In the genomic region with DNA sequence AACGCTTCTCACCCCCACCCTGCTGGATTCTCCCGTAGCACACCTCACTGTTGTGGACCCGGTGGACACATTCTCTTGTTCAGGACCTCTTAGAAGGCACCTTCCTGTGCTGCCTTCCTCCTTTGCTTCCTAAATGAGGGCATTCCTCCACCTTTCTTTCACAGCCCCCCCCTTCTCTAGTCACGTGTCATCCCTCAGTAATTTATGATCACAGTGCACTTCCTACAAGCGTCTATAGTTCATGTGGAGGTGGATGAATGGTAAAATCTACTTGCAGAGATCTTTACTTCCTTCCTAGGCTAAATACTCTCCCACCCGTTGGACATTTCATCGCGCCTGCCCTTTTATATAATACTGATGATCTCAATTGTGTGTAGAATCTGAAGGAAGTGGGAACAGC, we compare ENCODE assay signal across 29 mouse cellular contexts. TPM values are rescaled to one million over a fixed set of nuclear protein-coding genes. Genes with fewer than 3 reads are reported as not detected.
"Had no signal": no experiment of that assay in that cellular context is flagged by ENCODE, and none has a peak within 500 bp of the region (broad histone marks: within the 10 kb centered on the region; RNA-seq: fewer than 3 reads in every experiment).

No protein-coding gene starts in this region.

- ATAC-seq: forebrain, postnatal 0 days; hindbrain, embryonic 16.5 days; inflammation-experienced regulatory T-cells, adult 6 months had no signal

- DNase-seq: forebrain, postnatal 0 days; gastrocnemius, postnatal 14 days; gastrocnemius, postnatal 36 days; heart, adult 11 months; heart, adult 2 months; heart, postnatal 14 days; heart, postnatal 36 days; kidney, adult 11 months; kidney, adult 2 months; kidney, adult 9 months; kidney, postnatal 14 days; kidney, postnatal 4 days; left cerebral cortex, postnatal 4 days; liver; liver, embryonic 13.5 days had no signal

- H3K4me1 ChIP-seq: hindbrain, embryonic 10.5 days; hindbrain, embryonic 12.5 days; liver, embryonic 13.5 days had no signal

- H3K4me2 ChIP-seq: heart, embryonic 11.5 days; heart, embryonic 13.5 days; heart, embryonic 15.5 days; hindbrain, embryonic 12.5 days; hindbrain, embryonic 14.5 days; kidney, embryonic 15.5 days; limb, embryonic 12.5 days; liver, embryonic 11.5 days; liver, embryonic 13.5 days had no signal

- H3K27ac ChIP-seq: heart, adult 2 months; heart, embryonic 13.5 days; heart, embryonic 15.5 days; hindbrain, embryonic 10.5 days; hindbrain, embryonic 12.5 days; hindbrain, embryonic 14.5 days; kidney, embryonic 15.5 days; kidney, postnatal 0 days; layer of hippocampus, adult 2 months; left cerebral cortex, adult 2 months; limb, embryonic 12.5 days; liver, embryonic 13.5 days had no signal

- H3K27me3 ChIP-seq: heart, embryonic 13.5 days; heart, embryonic 15.5 days; hindbrain, embryonic 12.5 days; kidney, embryonic 15.5 days; limb, embryonic 12.5 days; liver, embryonic 13.5 days had no signal

- H3K4me3 ChIP-seq: heart, adult 2 months; heart, embryonic 13.5 days; heart, embryonic 15.5 days; hindbrain, embryonic 10.5 days; hindbrain, embryonic 12.5 days; kidney, embryonic 15.5 days; layer of hippocampus, adult 2 months; left cerebral cortex, adult 2 months; limb, embryonic 12.5 days; liver, embryonic 13.5 days had no signal

- H3K36me3 ChIP-seq: heart, embryonic 13.5 days; heart, embryonic 15.5 days; hindbrain, embryonic 10.5 days; hindbrain, embryonic 12.5 days; kidney, embryonic 15.5 days; limb, embryonic 12.5 days; liver, embryonic 13.5 days had no signal

- H3K9ac ChIP-seq: forebrain, postnatal 0 days; heart, embryonic 13.5 days; heart, embryonic 15.5 days; hindbrain, embryonic 12.5 days; hindbrain, embryonic 14.5 days; kidney, embryonic 15.5 days; limb, embryonic 12.5 days; liver, embryonic 13.5 days had no signal

- H3K9me3 ChIP-seq: heart, embryonic 13.5 days; heart, embryonic 15.5 days; hindbrain, embryonic 10.5 days; hindbrain, embryonic 12.5 days; kidney, embryonic 15.5 days; limb, embryonic 12.5 days; liver, embryonic 13.5 days had no signal

RNA-seq across cellular contexts. Expression of gene Pcsk5, which starts 9.0 kb away (rescaled TPM):
- polyA plus RNA-seq: inflammation-experienced regulatory T-cells, adult 6 months had no signal
